7 mouse cellular contexts compared by ENCODE assay signal in the genomic region with DNA sequence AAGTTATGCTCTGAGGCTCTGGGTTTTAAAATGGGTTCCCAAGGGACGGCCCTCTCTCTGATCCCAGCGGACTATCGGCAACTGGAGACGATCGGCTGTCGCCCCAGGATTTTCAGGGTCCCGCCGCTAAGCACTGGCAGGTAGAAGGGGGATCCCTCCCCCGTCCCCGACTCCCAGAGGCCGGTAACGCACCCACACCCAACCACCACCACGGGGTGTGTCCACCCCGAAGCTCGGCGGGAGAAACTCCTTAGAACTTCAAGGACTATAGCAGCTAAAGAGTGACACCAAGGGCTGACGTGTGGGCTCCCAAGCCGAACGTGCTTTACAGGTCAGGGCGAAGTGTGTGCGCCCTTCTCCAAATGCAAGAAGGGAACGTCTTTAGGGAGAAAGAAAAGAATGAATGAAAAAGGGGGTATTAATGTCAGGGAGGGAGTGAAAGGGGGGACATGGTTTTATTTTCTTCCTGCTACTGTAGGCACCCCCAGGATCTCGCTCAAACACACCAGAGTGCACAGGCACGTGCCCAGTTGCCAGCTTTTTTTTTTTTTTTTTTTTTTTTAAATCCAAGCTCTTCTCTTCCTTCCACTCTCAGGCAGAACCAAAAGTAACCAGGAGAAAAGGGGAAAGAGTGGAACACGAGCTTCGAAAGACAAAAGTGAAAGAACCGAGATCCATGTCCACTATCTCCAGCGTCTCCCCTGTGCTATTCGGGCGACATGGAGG. TPM values are rescaled to one million over a fixed set of nuclear protein-coding genes. Genes with fewer than 3 reads are reported as not detected.
DNase-seq lines count a peak whose midpoint lies in the region; ATAC-seq and TF ChIP-seq lines count a peak whose summit lies in the region.

No protein-coding gene starts in this region.

- no peak for ATAC-seq in megakaryocyte, adult 5-6 weeks (ENCODE audit: poor library complexity, severe bottlenecking)
- no peak for ATAC-seq in forebrain, embryonic 13.5 days
- no peak for ATAC-seq in liver, embryonic 14.5 days (ENCODE audit: insufficient read depth)
- ATAC-seq in granulocyte monocyte progenitor cell, adult 5-6 weeks (replicated peaks; ENCODE audit: poor library complexity, severe bottlenecking): no peak

- no peak overlapping the region for H3K9ac ChIP-seq in forebrain, embryonic 13.5 days
- no peak overlapping the region for H3K9ac ChIP-seq in liver, embryonic 14.5 days (replicated peaks)

- no peak for TF ChIP-seq EP300 in liver, embryonic 14.5 days (IDR thresholded peaks at IDR 0.05; ENCODE audit: low read depth)

- no peak overlapping the region for H3K27ac ChIP-seq in forebrain, embryonic 13.5 days
- H3K27ac ChIP-seq in liver, embryonic 14.5 days: no peak overlapping the region

- H3K9me3 ChIP-seq in megakaryocyte, embryonic 14.5 days: peaks cover 4% of the 10 kb centered on the region; the same call in 1 of the 2 replicates
- no peaks in the 10 kb centered on the region for H3K9me3 ChIP-seq in forebrain, embryonic 13.5 days (replicated peaks)
- H3K9me3 ChIP-seq in liver, embryonic 14.5 days (ENCODE audit: control insufficient read depth, low read length): no peaks in the 10 kb centered on the region

- peak overlapping the region; percentile 49 for H3K4me2 ChIP-seq in forebrain, embryonic 13.5 days
- peak overlapping the region; percentile 13; the same call in 1 of the 2 replicates for H3K4me2 ChIP-seq in liver, embryonic 14.5 days (ENCODE audit: low read depth)

- TF ChIP-seq CTCF in liver, embryonic 14.5 days (IDR thresholded peaks at IDR 0.05; ENCODE audit: low read depth): no peak

- no peak for DNase-seq in liver, embryonic 14.5 days (ENCODE audit: low read depth in 3 of 3, low spot score in 3 of 3)
- no peak for DNase-seq in thymus, postnatal 4 days
- no peak for DNase-seq in layer of hippocampus, postnatal 25 days (ENCODE audit: extremely low spot score in 1 of 2, low spot score in 1 of 2)

- H3K4me3 ChIP-seq in megakaryocyte, embryonic 14.5 days (replicated peaks): peak overlapping the region; percentile 89
- H3K4me3 ChIP-seq in forebrain, embryonic 13.5 days: peak overlapping the region; percentile 24
- H3K4me3 ChIP-seq in liver, embryonic 14.5 days (ENCODE audit: insufficient read depth in 1 of 2, low read depth in 2 of 2, low read length in 2 of 2): no peak overlapping the region

- peaks cover 59% of the 10 kb centered on the region for H3K4me1 ChIP-seq in megakaryocyte, embryonic 14.5 days
- peaks cover 30% of the 10 kb centered on the region for H3K4me1 ChIP-seq in forebrain, embryonic 13.5 days
- H3K4me1 ChIP-seq in liver, embryonic 14.5 days (replicated peaks; ENCODE audit: control insufficient read depth in 2 of 2, insufficient read depth in 2 of 2, low read length in 1 of 2): no peaks in the 10 kb centered on the region

- H3K27me3 ChIP-seq in megakaryocyte, embryonic 14.5 days (replicated peaks): peaks cover 98% of the 10 kb centered on the region
- H3K27me3 ChIP-seq in forebrain, embryonic 13.5 days: peaks cover 97% of the 10 kb centered on the region
- peaks cover 100% of the 10 kb centered on the region for H3K27me3 ChIP-seq in liver, embryonic 14.5 days (ENCODE audit: control insufficient read depth, insufficient read depth, low read length)

- WGBS in forebrain, embryonic 13.5 days: 0% methylated on average over 30 of the region's 30 CpGs
- 1% methylated on average over 30 of the region's 30 CpGs for WGBS in liver, embryonic 14.5 days (ENCODE audit: insufficient replicate concordance)

- H3K36me3 ChIP-seq in megakaryocyte, embryonic 14.5 days (replicated peaks; ENCODE audit: low read length): no peaks in the 10 kb centered on the region
- H3K36me3 ChIP-seq in forebrain, embryonic 13.5 days (ENCODE audit: poor library complexity, severe bottlenecking): no peaks in the 10 kb centered on the region
- H3K36me3 ChIP-seq in liver, embryonic 14.5 days (replicated peaks; ENCODE audit: control insufficient read depth, insufficient read depth, low read depth): no peaks in the 10 kb centered on the region

RNA-seq across cellular contexts. Expression of a gene that starts 5.2 kb away (rescaled TPM):
- polyA plus RNA-seq in megakaryocyte, embryonic 14.5 days (2012; ENCODE audit: insufficient read depth, low replicate concordance): not detected in 2 replicates
- 0.36 TPM in 1 of 2 replicates, not detected in the other for total RNA-seq in megakaryocyte, adult 5-6 weeks (2015)
- 0.07 TPM in 1 of 2 replicates, not detected in the other for total RNA-seq in megakaryocyte, adult 5-6 weeks (2017)
- 0.46 and 0.73 TPM in 2 replicates for polyA plus RNA-seq in forebrain, embryonic 13.5 days (2015; fragmentation: Nextera tagmentation; extraction: Ambion mirVana)
- 0.02 and 0.04 TPM in 2 replicates for polyA plus RNA-seq in liver, embryonic 14.5 days (2012; rRNA removed)
- polyA plus RNA-seq in liver, embryonic 14.5 days (2014; fragmentation: Nextera tagmentation; extraction: Ambion mirVana): not detected in 2 replicates
- not detected in 2 replicates for total RNA-seq in granulocyte monocyte progenitor cell, adult 5-6 weeks (2014; fragmentation: Nextera tagmentation)
- not detected in 2 replicates for total RNA-seq in granulocyte monocyte progenitor cell, adult 5-6 weeks (2017)
- total RNA-seq in layer of hippocampus, postnatal 25 days (2021): under 1 TPM; 0.09 to 0.52 TPM

Comparison
In these comparisons a context has a peak if more than half of its experiments do, and no peak if none do; other contexts are left out.
1. H3K4me3 ChIP-seq: peak in megakaryocyte, embryonic 14.5 days (single experiment) and forebrain, embryonic 13.5 days (single experiment); none in liver, embryonic 14.5 days (0 of 2).